Mouse (Mus musculus) ES-E14 (cell line): ENCODE data around the gene Tmem268.

Experiments
- HCFC1 ChIP-seq: IDR thresholded peaks from 2 replicates; pipeline ENCODE4 v1.6.1; 2012; ENCODE audit warnings: low read length, inconsistent platforms, borderline replicate concordance; ENCODE audit not compliant: insufficient read depth
- MAFK ChIP-seq: IDR thresholded peaks from 2 replicates; pipeline ENCODE4 v1.6.1; 2014; ENCODE audit warnings: mild to moderate bottlenecking, low read depth, low read length, inconsistent platforms; ENCODE audit not compliant: insufficient read depth
- ZNF384 ChIP-seq: IDR thresholded peaks from 2 replicates; pipeline ENCODE4 v1.6.1; 2012; ENCODE audit warnings: low read depth, low read length, inconsistent platforms

DNA sequence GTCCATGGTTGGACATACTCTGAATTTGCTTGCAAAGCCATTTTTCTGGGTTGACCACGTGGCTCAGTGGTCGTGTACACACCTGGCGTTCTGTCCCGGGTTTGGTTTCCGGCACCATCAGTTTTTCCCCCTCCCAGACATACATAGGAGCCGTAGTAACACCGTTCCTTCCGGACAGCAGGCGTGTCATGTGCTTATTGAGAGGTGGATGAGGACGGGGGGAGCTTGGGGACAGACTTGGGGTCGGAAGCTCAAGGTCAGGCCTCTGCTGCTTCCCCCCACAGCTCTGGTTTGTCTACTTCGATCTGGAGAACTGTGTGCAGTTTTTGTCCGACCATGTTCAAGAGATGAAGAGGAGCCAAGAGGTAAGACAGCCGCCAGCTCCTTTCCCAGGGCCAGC is 21.1 kb downstream of the Tmem268 start:
- TF ChIP-seq ZNF384 (no peak), HCFC1 (no peak), MAFK (no peak)
